Mouse (Mus musculus) midbrain, embryonic 12.5 days (tissue): ENCODE measurements around the gene Rab44. TPM values are rescaled to one million over a fixed set of nuclear protein-coding genes. Genes with fewer than 3 reads are reported as not detected.

Source experiments
- ATAC-seq: fragments of 200-750 bp; cut with Nextera tagmentation; 2 replicates; pipeline ENCODE4 v1.8.0; 2017; ENCODE audit warnings: low read depth, moderate TSS enrichment, moderate library complexity; ENCODE audit not compliant: low FRiP score
- H3K27ac ChIP-seq: fragments of 300-500 bp; sonication (generic); replicated peaks from 2 replicates; pipeline ENCODE4 v1.5.1; 2016; ENCODE audit warnings: mild to moderate bottlenecking
- H3K27me3 ChIP-seq: fragments of 300-500 bp; sonication (generic); 2 replicates; pipeline ENCODE4 v1.6.1; 2016; ENCODE audit warnings: mild to moderate bottlenecking
- H3K36me3 ChIP-seq: fragments of 300-500 bp; sonication (generic); 2 replicates; pipeline ENCODE4 v1.6.1; 2016
- H3K4me1 ChIP-seq: fragments of 300-500 bp; sonication (generic); 2 replicates; pipeline ENCODE4 v1.6.1; 2016
- H3K4me2 ChIP-seq: fragments of 300-500 bp; sonication (generic); replicated peaks from 2 replicates; pipeline ENCODE4 v1.6.1; 2016; ENCODE audit warnings: mild to moderate bottlenecking, moderate library complexity
- H3K4me3 ChIP-seq: fragments of 300-500 bp; sonication (generic); 2 replicates; pipeline ENCODE4 v1.5.1; 2016; ENCODE audit warnings: mild to moderate bottlenecking
- H3K9ac ChIP-seq: fragments of 300-500 bp; sonication (generic); replicated peaks from 2 replicates; pipeline ENCODE4 v1.6.1; 2016; ENCODE audit warnings: mild to moderate bottlenecking, moderate library complexity
- H3K9me3 ChIP-seq: fragments of 300-500 bp; sonication (generic); 2 replicates; pipeline ENCODE4 v1.6.1; 2016; ENCODE audit warnings: mild to moderate bottlenecking
- WGBS: fragments of 180-500 bp; shearing (Covaris S2); methylation state at CpG from one replicate; pipeline ENCODE4 v1.1.7; 2016; 5-methylcytosine and 5-hydroxymethylcytosine counted together
- polyA plus RNA-seq: library from polyadenylated mRNA; unstranded; fragments of >200 nt; fragmentation: Nextera tagmentation; extraction: Ambion mirVana; gene quantifications from 2 replicates; pipeline ENCODE4 v1.2.1, GENCODE M21; 2016

The Rab44 gene
- polyA plus RNA-seq, 1 experiment from 2014 or later, result 0.29 TPM

DNA sequence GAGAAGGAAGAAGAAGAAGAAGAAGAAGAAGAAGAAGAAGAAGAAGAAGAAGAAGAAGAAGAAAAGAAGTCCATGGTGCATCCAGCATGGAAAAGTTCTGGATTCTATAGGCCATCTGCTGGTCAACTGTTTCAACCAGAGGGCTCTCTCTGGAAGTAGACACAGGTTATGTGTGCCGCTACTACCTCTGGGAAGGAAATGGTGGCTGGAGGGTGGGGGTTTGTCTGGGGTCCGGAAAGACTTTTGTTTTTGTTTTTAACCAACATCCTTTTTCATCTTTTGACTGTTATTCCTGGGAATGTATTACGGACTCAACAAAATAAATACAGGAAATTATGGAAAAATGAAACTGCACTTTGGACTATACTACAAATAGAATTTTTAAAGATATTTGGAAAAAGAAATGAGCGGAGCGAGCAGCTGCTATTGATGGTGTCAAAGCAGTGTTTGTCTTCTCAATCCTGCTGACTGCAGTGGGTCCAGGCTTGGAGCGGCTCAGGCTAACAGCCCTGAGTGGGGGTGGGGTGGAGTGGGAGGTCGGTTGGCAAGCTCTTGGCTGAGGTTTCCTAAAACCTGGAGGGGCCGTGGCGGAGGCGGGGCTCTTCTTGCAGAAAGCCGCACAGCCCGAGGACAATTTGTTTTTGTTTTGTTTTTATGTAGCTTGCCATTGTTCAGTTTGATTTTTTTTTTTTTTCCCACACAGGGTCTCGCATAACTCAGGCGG, 36.0 kb upstream of the Rab44 start:
- Histone ChIP-seq H3K27me3 (peaks cover 51% of the 10 kb centered on the region), H3K9ac (0 out of 2 replicates have a peak overlapping the region, but pooled peaks have one; percentile 34)
- WGBS, result 23% methylated on average over 14 of the region's 14 CpGs

GRCm38 (mm10) chr17:29078519-29079383, 35.2 kb upstream of the Rab44 start:
- Histone ChIP-seq H3K9me3 (no peaks in the 10 kb centered on the region), H3K27me3 (peaks cover 51% of the 10 kb centered on the region), H3K4me1 (peaks cover 28% of the 10 kb centered on the region), H3K36me3 (no peaks in the 10 kb centered on the region), H3K9ac (no peak overlapping the region), H3K4me2 (peak overlapping the region; percentile 41), H3K4me3 (no peak overlapping the region), H3K27ac (no peak overlapping the region)
- WGBS, result 5% methylated on average over 25 of the region's 25 CpGs
- no peak for ATAC-seq

More for the DNA sequence above, 36.0 kb upstream of the Rab44 start:
- ATAC-seq, result no peak
- Histone ChIP-seq H3K27ac (no peak overlapping the region), H3K4me1 (peaks cover 31% of the 10 kb centered on the region), H3K4me2 (peak overlapping the region; percentile 41), H3K9me3 (no peaks in the 10 kb centered on the region), H3K36me3 (no peaks in the 10 kb centered on the region), H3K4me3 (no peak overlapping the region)

GRCm38 (mm10) chr17:29080758-29081617, 33.0 kb upstream of the Rab44 start:
- peak overlapping the region; percentile 7; the same call in 1 of the 2 replicates for H3K4me3 ChIP-seq
- H3K27me3 ChIP-seq, result peaks cover 53% of the 10 kb centered on the region
- H3K9me3 ChIP-seq, result no peaks in the 10 kb centered on the region
- no peak overlapping the region for H3K27ac ChIP-seq
- H3K36me3 ChIP-seq, result no peaks in the 10 kb centered on the region
- H3K4me1 ChIP-seq, result peaks cover 28% of the 10 kb centered on the region
- no peak overlapping the region; the same call in 1 of the 2 replicates for H3K9ac ChIP-seq
- 4% methylated on average over 22 of the region's 23 CpGs for WGBS
- ATAC-seq, result no peak
- H3K4me2 ChIP-seq, result peak overlapping the region; percentile 34

DNA sequence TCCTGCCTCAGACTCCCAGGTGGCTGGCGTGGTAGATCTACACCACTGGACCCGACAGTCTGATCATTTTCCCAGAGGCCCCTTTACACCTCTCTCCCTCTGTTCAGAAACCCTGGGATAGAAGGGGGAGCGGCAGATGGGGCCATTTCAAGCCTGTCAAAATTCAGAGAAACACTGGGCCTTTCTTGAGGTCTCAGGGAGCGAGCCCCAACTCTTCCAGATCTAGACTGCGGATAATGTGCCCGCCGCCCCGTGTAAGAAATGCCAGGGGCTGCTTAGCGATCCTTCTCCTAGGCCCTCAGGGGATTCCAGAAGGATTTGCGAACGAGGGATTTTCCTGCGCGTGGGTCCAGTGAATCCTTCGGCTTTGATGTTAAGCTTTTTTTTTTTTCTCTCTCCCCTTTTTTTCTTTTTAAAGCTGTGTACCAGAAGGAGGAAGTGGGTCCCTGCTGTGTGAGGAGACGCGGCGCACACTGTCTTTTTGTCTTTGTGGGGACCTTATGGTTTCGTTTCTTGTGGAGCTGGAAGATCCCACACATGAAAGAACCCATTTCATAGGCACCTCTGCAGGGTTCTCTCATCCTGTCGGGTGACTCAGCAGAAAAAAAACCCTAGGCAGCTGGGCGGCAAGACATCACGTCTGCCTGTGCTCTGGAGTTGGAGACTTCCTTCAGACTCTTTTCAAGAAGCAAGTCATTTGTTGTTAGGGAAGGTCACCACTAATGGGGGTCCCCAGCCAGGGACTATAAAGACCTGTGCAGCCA, 32.1 kb upstream of the Rab44 start:
- 5% methylated on average over 21 of the region's 21 CpGs for WGBS
- H3K9ac ChIP-seq, result no peak overlapping the region
- H3K4me2 ChIP-seq, result peak overlapping the region; percentile 34
- no peaks in the 10 kb centered on the region for H3K9me3 ChIP-seq
- H3K4me1 ChIP-seq, result peaks cover 28% of the 10 kb centered on the region
- H3K27ac ChIP-seq, result no peak overlapping the region
- peaks cover 53% of the 10 kb centered on the region for H3K27me3 ChIP-seq
- ATAC-seq, result no peak
- peak overlapping the region; percentile 7; the same call in 1 of the 2 replicates for H3K4me3 ChIP-seq
- no peaks in the 10 kb centered on the region for H3K36me3 ChIP-seq

DNA sequence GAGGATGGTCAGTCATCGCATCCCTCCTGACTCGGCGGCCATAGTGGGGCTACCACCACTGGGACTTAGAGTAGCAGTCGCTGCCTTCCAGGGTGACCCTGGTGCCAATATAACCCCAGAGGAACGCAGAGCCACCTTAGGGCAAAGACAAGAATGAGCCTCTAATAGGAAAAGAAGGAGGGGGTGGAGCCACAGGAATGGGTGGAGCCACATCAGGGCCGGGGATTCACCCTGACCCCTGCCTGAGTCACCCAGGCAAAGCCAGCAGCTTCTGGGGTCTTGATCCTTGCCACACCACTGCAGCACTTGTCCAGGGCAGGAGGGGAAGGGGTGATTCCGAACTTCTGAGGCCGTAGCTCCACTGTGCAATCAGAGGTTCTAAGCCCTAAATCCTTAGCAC, 30.4 kb upstream of the Rab44 start:
- Histone ChIP-seq H3K27ac (no peak overlapping the region), H3K36me3 (no peaks in the 10 kb centered on the region), H3K9ac (no peak overlapping the region), H3K9me3 (no peaks in the 10 kb centered on the region), H3K4me1 (peaks cover 23% of the 10 kb centered on the region), H3K4me2 (no peak overlapping the region), H3K4me3 (no peak overlapping the region), H3K27me3 (peaks cover 42% of the 10 kb centered on the region)
- 83% methylated on average over 8 of the region's 8 CpGs for WGBS
- no peak for ATAC-seq

DNA sequence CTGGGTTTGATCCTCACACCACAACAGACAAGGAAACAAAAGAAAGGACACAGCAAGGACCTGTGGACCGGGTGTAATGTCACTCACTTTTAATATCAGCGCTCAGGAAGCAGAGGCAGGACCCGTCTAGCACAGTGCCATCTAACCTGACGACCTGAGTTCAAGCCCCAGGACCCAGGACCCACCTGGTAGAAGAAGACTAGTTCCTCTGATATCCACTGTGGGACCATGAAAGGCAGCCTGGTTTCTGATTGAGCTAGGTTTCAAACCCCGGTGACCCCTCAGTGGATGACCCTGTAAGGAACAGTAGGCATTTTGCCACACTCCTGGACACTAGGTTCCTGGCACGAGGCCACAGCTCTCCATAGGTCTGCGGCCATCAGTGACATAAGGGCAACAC, 29.3 kb upstream of the Rab44 start:
- H3K27ac ChIP-seq, result no peak overlapping the region
- WGBS, result 87% methylated on average over 7 of the region's 7 CpGs
- peaks cover 18% of the 10 kb centered on the region for H3K4me1 ChIP-seq
- no peak overlapping the region for H3K4me3 ChIP-seq
- no peak overlapping the region for H3K9ac ChIP-seq
- H3K36me3 ChIP-seq, result no peaks in the 10 kb centered on the region
- H3K9me3 ChIP-seq, result no peaks in the 10 kb centered on the region
- no peak for ATAC-seq
- H3K4me2 ChIP-seq, result no peak overlapping the region
- peaks cover 34% of the 10 kb centered on the region for H3K27me3 ChIP-seq

DNA sequence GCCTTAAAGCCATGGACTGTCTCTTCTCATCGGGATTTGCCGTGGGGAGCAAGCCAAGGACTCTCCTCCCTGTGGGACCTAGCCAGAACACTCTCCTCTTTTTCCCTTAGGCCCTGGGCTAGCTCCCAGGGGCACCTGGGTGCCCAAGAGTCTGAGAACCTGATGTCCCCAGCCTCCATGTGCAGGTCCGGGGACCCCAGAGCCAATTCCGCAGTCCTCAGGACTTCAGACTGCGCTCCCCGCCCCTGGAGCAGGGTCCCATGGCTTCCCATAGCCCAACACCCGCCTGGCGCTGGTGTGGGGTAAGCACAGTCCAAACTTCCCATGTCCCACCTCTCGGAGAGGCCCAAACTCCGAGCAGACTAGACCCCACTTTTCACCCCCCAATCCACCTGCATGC, 28.7 kb upstream of the Rab44 start:
- no peak overlapping the region for H3K4me2 ChIP-seq
- H3K27me3 ChIP-seq, result peaks cover 35% of the 10 kb centered on the region
- 82% methylated on average over 9 of the region's 10 CpGs for WGBS
- H3K36me3 ChIP-seq, result no peaks in the 10 kb centered on the region
- no peaks in the 10 kb centered on the region for H3K9me3 ChIP-seq
- no peak overlapping the region for H3K9ac ChIP-seq
- no peak overlapping the region for H3K27ac ChIP-seq
- peaks cover 18% of the 10 kb centered on the region for H3K4me1 ChIP-seq
- ATAC-seq, result no peak
- H3K4me3 ChIP-seq, result no peak overlapping the region

- Histone ChIP-seq H3K9me3 (no peaks in the 10 kb centered on the region), H3K27ac (no peak overlapping the region), H3K36me3 (no peaks in the 10 kb centered on the region), H3K4me1 (peaks cover 5% of the 10 kb centered on the region), H3K27me3 (peaks cover 30% of the 10 kb centered on the region), H3K4me3 (no peak overlapping the region), H3K4me2 (no peak overlapping the region), H3K9ac (no peak overlapping the region)
- no peak for ATAC-seq
- WGBS, result 72% methylated on average over 4 of the region's 4 CpGs
Measured at GRCm38 (mm10) chr17:29086916-29087315, 27.0 kb upstream of the Rab44 start.

DNA sequence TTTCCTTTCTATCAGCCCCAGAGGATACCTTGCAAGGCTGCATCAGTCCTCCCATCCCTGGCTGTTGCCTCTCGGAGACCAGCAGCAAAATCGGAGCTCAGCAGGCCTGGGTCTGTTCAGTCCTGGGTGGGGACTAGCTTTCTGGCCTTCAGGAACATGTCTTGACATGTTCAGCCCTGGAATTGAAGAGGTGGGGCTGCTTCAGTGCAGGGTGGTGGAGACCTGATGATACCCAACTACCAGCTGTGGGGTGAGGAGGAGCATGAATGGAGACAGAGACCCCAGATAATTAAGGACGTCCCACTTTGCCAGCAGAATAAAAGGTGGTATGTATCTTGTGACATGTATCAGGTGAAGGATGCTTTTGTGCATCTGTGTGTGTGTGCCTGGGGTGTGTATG, 23.2 kb upstream of the Rab44 start, which contains the start of gene Cdkn1a:
Gene Cdkn1a (plus strand): TSS at position 201 of the 400 bp plus-strand sequence.
- H3K9ac ChIP-seq, result no peak within 1 kb of the TSS
- no peak within 1 kb of the TSS for H3K4me2 ChIP-seq
- H3K9me3 ChIP-seq, result no peaks in the 10 kb centered on the region
- peaks cover 51% of the 10 kb centered on the region for H3K27me3 ChIP-seq
- ATAC-seq, result no peak
- H3K27ac ChIP-seq, result no peak within 1 kb of the TSS
- H3K36me3 ChIP-seq, result no peaks in the 10 kb centered on the region
- 85% methylated on average over 3 of the region's 3 CpGs for WGBS
- no peak within 1 kb of the TSS for H3K4me3 ChIP-seq
- H3K4me1 ChIP-seq, result peaks cover 22% of the 10 kb centered on the region

DNA sequence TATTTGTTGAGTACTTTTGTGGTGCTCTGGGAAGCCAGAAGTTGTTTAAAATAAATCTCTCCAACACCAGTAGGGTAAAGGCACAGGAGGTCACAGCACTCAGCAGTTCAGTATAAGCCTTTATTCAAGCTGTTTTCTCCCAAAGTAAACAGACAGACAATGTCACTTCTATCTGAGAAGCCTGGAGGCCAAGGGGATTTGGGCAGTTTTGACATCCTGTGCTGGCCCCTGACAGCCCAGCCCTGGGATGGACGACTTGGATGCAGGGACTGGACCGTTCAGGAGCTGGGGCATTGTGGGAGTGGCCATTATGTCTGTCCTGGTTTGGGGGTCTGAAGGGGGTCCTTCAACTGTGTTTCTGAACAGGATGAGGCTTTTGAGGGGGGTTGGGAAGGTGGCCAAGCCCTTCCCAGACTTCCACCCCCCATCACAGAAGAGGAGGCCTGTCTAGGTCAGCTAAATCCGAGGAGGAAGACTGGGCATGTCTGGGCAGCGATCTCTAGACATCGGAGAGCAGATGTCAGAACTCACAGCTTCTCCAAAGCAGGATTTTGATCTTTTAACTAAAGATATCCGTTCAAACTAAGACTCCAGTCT, 22.5 kb upstream of the Rab44 start:
- no peak for ATAC-seq
- H3K27me3 ChIP-seq, result peaks cover 57% of the 10 kb centered on the region
- 45% methylated on average over 6 of the region's 6 CpGs for WGBS

GRCm38 (mm10) chr17:29092497-29092896, 21.4 kb upstream of the Rab44 start:
- Histone ChIP-seq H3K4me1 (peaks cover 22% of the 10 kb centered on the region), H3K4me3 (no peak overlapping the region), H3K4me2 (no peak overlapping the region), H3K9ac (no peak overlapping the region), H3K9me3 (no peaks in the 10 kb centered on the region), H3K27me3 (peaks cover 62% of the 10 kb centered on the region), H3K27ac (no peak overlapping the region), H3K36me3 (no peaks in the 10 kb centered on the region)
- no peak for ATAC-seq
- 63% methylated on average over 5 of the region's 5 CpGs for WGBS

More for the DNA sequence above, 22.5 kb upstream of the Rab44 start:
- no peaks in the 10 kb centered on the region for H3K36me3 ChIP-seq
- H3K9ac ChIP-seq, result no peak overlapping the region
- no peaks in the 10 kb centered on the region for H3K9me3 ChIP-seq
- H3K4me1 ChIP-seq, result peaks cover 22% of the 10 kb centered on the region
- H3K4me2 ChIP-seq, result no peak overlapping the region
- H3K27ac ChIP-seq, result no peak overlapping the region
- no peak overlapping the region for H3K4me3 ChIP-seq
